Mouse (Mus musculus) T-cell, adult 2 months (primary cell): ENCODE data around the gene Gm12355.

ENCODE experiments used
- DNase-seq: peaks from one replicate; pipeline ENCODE4 v3.0.0; 2022; ENCODE audit warnings: low spot score

Gm12355 gene

GRCm38 (mm10) chr11:98581286-98582029 lies 44.0 kb downstream of the Gm12355 start:
- DNase-seq = no peak

- no peak for DNase-seq
Measured at GRCm38 (mm10) chr11:98580301-98581121, 45.0 kb downstream of the Gm12355 start.

- DNase-seq = no peak
Measured at GRCm38 (mm10) chr11:98577776-98578175, 47.7 kb downstream of the Gm12355 start.
